Mouse (Mus musculus) forebrain, postnatal 0 days (tissue): ENCODE data around the gene Nfatc2. TPM values are rescaled to one million over a fixed set of nuclear protein-coding genes. Genes with fewer than 3 reads are reported as not detected.
A peak's percentile ranks its signal among the peaks of the same experiment; 100 is the strongest.

Source experiments
- ATAC-seq: fragments of 200-750 bp; cut with Nextera tagmentation; 2 replicates; pipeline ENCODE4 v1.8.0; 2017; ENCODE audit warnings: mild to moderate bottlenecking, moderate library complexity
- DNase-seq: peaks from one replicate; pipeline ENCODE4 v3.0.0-alpha.2; 2015
- H3K27ac ChIP-seq: fragments of 300-500 bp; sonication (generic); 2 replicates; pipeline ENCODE4 v1.5.1; 2014; ENCODE audit warnings: low read depth, mild to moderate bottlenecking, antibody characterized with exemption, low read length, moderate library complexity, mixed read lengths
- H3K27me3 ChIP-seq: fragments of 300-500 bp; sonication (generic); 2 replicates; pipeline ENCODE4 v1.6.1; 2014; ENCODE audit warnings: mild to moderate bottlenecking, low read length, mixed read lengths; ENCODE audit not compliant: insufficient read depth
- H3K36me3 ChIP-seq: fragments of 300-500 bp; sonication (generic); 2 replicates; pipeline ENCODE4 v1.6.1; 2014; ENCODE audit warnings: mild to moderate bottlenecking, moderate library complexity; ENCODE audit not compliant: insufficient read depth
- H3K4me1 ChIP-seq: fragments of 300-500 bp; sonication (generic); 2 replicates; pipeline ENCODE4 v1.6.1; 2014; ENCODE audit warnings: antibody characterized with exemption; ENCODE audit not compliant: insufficient read depth
- H3K4me2 ChIP-seq: fragments of 300-500 bp; sonication (generic); 2 replicates; pipeline ENCODE4 v1.6.1; 2014; ENCODE audit warnings: low read depth, mild to moderate bottlenecking, moderate library complexity
- H3K4me3 ChIP-seq: fragments of 300-500 bp; sonication (generic); 2 replicates; pipeline ENCODE4 v1.5.1; 2014; ENCODE audit warnings: low read depth, low read length, mixed read lengths
- H3K9ac ChIP-seq: fragments of 300-500 bp; sonication (generic); 2 replicates; pipeline ENCODE4 v1.6.1; 2014; ENCODE audit warnings: mild to moderate bottlenecking
- H3K9me3 ChIP-seq: fragments of 300-500 bp; sonication (generic); 2 replicates; pipeline ENCODE4 v1.6.1; 2016; ENCODE audit warnings: low read length
- CTCF ChIP-seq: sonication (generic); IDR thresholded peaks from 2 replicates; pipeline ENCODE4 v1.5.1; 2016; ENCODE audit warnings: antibody characterized with exemption, control low read depth, low read depth
- WGBS: fragments of 180-500 bp; shearing (Covaris S2); extraction: QIAGEN DNeasy Blood & Tissue Kit; methylation state at CpG from one replicate; pipeline ENCODE4 v1.1.7; 2014; 5-methylcytosine and 5-hydroxymethylcytosine counted together
- polyA plus RNA-seq: library from polyadenylated mRNA; unstranded; fragments of >200 nt; fragmentation: Nextera tagmentation; extraction: Ambion mirVana; gene quantifications from 2 replicates; pipeline ENCODE4 v1.2.1, GENCODE M21; 2015
- total RNA-seq: library from RNA; depleted of rRNA; stranded (reverse); fragments of >200 nt; gene quantifications from 2 replicates; pipeline ENCODE4 v1.2.3, GENCODE M21; 2014

Gene Nfatc2
- total and polyA plus RNA-seq, 2 experiments from 2014 or later: 3.1 to 3.2 TPM

- Histone ChIP-seq H3K4me3 (no peak overlapping the region), H3K4me1 (peaks cover 16% of the 10 kb centered on the region; the same call in 1 of the 2 replicates), H3K9me3 (no peaks in the 10 kb centered on the region), H3K27ac (no peak overlapping the region), H3K36me3 (no peaks in the 10 kb centered on the region), H3K4me2 (no peak overlapping the region), H3K9ac (no peak overlapping the region), H3K27me3 (peaks cover 4% of the 10 kb centered on the region; the same call in 1 of the 2 replicates)
- peak; percentile 38 for TF ChIP-seq CTCF
- DNase-seq: no peak
- no peak for ATAC-seq
- 83% methylated on average over 5 of the region's 5 CpGs for WGBS
These were observed 8.5 kb downstream of the Nfatc2 start for GRCm38 (mm10) chr2:168593004-168593403.

DNA sequence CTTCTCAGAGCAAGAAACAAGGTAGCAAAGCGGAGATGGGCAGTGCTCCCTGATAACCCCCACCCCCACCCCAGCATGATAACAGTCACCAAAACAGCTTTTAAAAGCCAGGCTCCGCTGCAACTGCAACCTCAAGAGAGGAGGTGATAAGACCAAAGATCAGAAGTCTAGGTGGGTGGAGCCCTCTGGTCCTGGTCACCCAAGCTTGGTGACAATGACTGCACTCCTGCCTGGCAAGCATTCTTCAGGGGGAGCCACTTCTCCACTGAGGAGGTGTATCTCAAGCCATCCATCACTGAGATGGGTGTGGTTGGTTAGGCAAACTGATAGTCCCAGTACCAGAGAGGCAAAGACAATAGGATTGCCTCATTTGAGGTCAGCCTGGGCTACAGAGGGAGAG lies 10.4 kb downstream of the Nfatc2 start:
- Histone ChIP-seq H3K27me3 (peaks cover 4% of the 10 kb centered on the region; the same call in 1 of the 2 replicates), H3K9ac (no peak overlapping the region), H3K4me3 (no peak overlapping the region), H3K27ac (no peak overlapping the region), H3K4me1 (peaks cover 16% of the 10 kb centered on the region; the same call in 1 of the 2 replicates), H3K36me3 (no peaks in the 10 kb centered on the region), H3K4me2 (no peak overlapping the region), H3K9me3 (no peaks in the 10 kb centered on the region)
- WGBS: 87% methylated on average over 2 of the region's 2 CpGs
- no peak for TF ChIP-seq CTCF
- no peak for DNase-seq
- ATAC-seq: no peak

- no peak for DNase-seq
- no peak overlapping the region for H3K9ac ChIP-seq
- H3K4me1 ChIP-seq: peaks cover 16% of the 10 kb centered on the region; the same call in 1 of the 2 replicates
- no peak overlapping the region for H3K27ac ChIP-seq
- no peak for TF ChIP-seq CTCF
- no peak for ATAC-seq
- peak overlapping the region; percentile 19; the same call in 1 of the 2 replicates for H3K4me3 ChIP-seq
- H3K4me2 ChIP-seq: peak overlapping the region; percentile 52
- H3K9me3 ChIP-seq: no peaks in the 10 kb centered on the region
- no peaks in the 10 kb centered on the region for H3K36me3 ChIP-seq
- WGBS: 58% methylated on average over 10 of the region's 10 CpGs
- peaks cover 4% of the 10 kb centered on the region; the same call in 1 of the 2 replicates for H3K27me3 ChIP-seq
These were observed 10.9 kb downstream of the Nfatc2 start for GRCm38 (mm10) chr2:168590556-168590955.

- ATAC-seq (no peak), DNase-seq (no peak)
- Histone ChIP-seq H3K36me3 (no peaks in the 10 kb centered on the region), H3K4me1 (peaks cover 16% of the 10 kb centered on the region; the same call in 1 of the 2 replicates), H3K9me3 (no peaks in the 10 kb centered on the region), H3K27me3 (peaks cover 4% of the 10 kb centered on the region; the same call in 1 of the 2 replicates), H3K4me3 (peak overlapping the region; percentile 19; the same call in 1 of the 2 replicates), H3K9ac (no peak overlapping the region), H3K4me2 (peak overlapping the region; percentile 52), H3K27ac (no peak overlapping the region)
- TF ChIP-seq CTCF: no peak
- WGBS: 3% methylated on average over 25 of the region's 38 CpGs
These were observed 11.3 kb downstream of the Nfatc2 start for GRCm38 (mm10) chr2:168590168-168590551.

DNA sequence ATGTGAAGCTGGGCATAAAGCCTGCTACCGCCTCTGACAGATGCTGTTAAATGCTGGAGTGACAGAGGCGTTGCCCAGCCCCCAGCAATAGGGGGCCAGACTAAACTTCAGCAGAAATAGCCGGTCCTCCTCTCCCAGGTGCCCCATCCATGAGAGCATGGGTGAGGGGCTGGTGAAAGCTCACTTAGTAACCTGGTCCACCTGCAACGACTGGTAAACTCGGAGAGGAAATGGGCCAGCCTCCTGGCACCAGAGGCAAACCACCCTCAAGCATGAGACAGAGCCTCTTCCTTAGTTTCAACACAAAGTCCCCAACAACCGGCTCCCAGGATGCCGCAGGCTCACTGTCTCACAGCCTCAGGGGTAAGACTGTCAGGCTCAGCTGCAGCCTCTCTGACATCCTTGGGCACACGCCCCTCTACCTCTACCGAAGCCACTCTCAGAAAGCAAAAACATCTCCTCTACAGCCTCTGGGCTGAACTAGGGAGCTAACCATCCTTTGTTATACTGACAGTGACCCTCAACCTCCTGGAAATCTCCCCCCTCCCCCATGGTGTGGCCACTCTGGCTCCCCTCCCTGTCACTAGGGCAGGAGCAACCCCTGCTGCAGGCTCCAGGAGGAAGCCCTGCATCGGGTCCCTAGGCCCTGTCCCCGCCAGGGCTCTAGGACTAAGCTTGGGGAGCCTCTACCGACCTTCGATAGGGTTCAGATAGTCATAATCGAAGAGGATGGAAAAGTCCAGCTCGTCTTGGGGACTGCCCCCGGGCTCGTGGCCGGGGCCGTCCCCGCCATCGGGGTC lies 11.9 kb downstream of the Nfatc2 start:
- no peak overlapping the region for H3K9ac ChIP-seq
- ATAC-seq (peak; percentile 56), DNase-seq (no peak)
- peak overlapping the region; percentile 52 for H3K4me2 ChIP-seq
- H3K9me3 ChIP-seq: no peaks in the 10 kb centered on the region
- peak overlapping the region; percentile 19; the same call in 1 of the 2 replicates for H3K4me3 ChIP-seq
- TF ChIP-seq CTCF: no peak
- H3K4me1 ChIP-seq: peaks cover 16% of the 10 kb centered on the region; the same call in 1 of the 2 replicates
- 8% methylated on average over 21 of the region's 21 CpGs for WGBS
- H3K27me3 ChIP-seq: peaks cover 4% of the 10 kb centered on the region; the same call in 1 of the 2 replicates
- H3K36me3 ChIP-seq: no peaks in the 10 kb centered on the region
- 0 out of 2 replicates have a peak overlapping the region, but pooled peaks have one; percentile 9 for H3K27ac ChIP-seq

DNA sequence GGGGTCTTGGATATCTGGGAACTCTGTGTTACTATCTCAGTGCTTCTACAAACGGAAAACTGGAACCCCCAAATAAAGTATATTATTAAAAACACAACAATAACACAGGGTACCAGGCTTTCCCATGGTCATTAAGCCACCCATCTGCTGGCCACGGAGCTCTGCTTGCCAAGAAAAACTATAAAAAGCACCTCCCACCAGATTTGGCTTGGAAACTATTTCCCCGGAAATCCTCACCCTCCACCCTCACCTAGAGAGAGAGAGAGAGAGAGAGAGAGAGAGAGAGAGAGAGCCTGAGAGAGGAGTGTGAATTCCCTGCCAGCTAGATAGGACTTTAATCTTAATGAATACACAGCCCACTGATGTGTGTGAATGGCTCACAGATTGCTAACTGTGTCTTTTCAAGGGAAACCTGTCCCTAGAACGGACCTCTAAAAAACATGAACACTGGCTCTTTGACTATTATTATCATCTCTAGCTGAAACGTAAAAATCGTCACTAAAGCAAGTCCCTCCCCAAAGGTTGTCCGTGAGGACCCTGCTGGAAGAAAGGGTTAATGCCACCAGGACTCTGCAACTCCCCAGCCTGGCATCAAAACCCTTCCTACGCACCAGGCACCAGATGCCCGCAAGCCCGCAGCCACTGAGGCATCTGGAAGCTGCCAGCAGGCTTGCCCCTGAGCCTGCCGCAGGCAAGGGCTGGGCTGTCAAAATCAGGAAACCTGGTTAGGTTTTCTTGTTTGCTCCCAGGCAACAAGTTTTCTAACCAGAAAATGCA lies 12.7 kb downstream of the Nfatc2 start:
- peak; percentile 69 for DNase-seq
- peak overlapping the region; percentile 9; the same call in 1 of the 2 replicates for H3K27ac ChIP-seq

More for the DNA sequence above, 12.7 kb downstream of the Nfatc2 start:
- WGBS: 20% methylated on average over 11 of the region's 11 CpGs
- ATAC-seq: peak; percentile 81
- Histone ChIP-seq H3K4me3 (no peak overlapping the region), H3K27me3 (peaks cover 4% of the 10 kb centered on the region; the same call in 1 of the 2 replicates), H3K4me2 (peak overlapping the region; percentile 52; the same call in 1 of the 2 replicates), H3K4me1 (peaks cover 16% of the 10 kb centered on the region; the same call in 1 of the 2 replicates), H3K9ac (no peak overlapping the region), H3K9me3 (no peaks in the 10 kb centered on the region), H3K36me3 (no peaks in the 10 kb centered on the region)
- TF ChIP-seq CTCF: no peak
